8 mouse cellular contexts compared by ENCODE assay signal in genomic region chr6:147091136-147092120, GRCm38 (mm10). TPM values are rescaled to one million over a fixed set of nuclear protein-coding genes. Genes with fewer than 3 reads are reported as not detected.
DNase-seq lines count a peak whose midpoint lies in the region; ATAC-seq and TF ChIP-seq lines count a peak whose summit lies in the region.

Klhl42 (plus strand) TSS chr6:147091379.

- peak within 1 kb of the TSS; percentile 91 for H3K27ac ChIP-seq in gastrocnemius, adult 2 months
- H3K27ac ChIP-seq in hindbrain, embryonic 16.5 days (ENCODE audit: low read depth, low read length), result peak within 1 kb of the TSS; percentile 91

- H3K4me3 ChIP-seq in gastrocnemius, adult 2 months, result peak within 1 kb of the TSS; percentile 96
- H3K4me3 ChIP-seq in hindbrain, embryonic 16.5 days (ENCODE audit: low read length), result peak within 1 kb of the TSS; percentile 65

- no peaks in the 10 kb centered on the region for H3K9me3 ChIP-seq in hindbrain, embryonic 16.5 days (ENCODE audit: control insufficient read depth, low read length)

- H3K4me2 ChIP-seq in hindbrain, embryonic 16.5 days (ENCODE audit: low read length), result peak within 1 kb of the TSS; percentile 89

- H3K9ac ChIP-seq in hindbrain, embryonic 16.5 days (ENCODE audit: low read depth, low read length), result peak within 1 kb of the TSS; percentile 94

- peak; percentile 92 for ATAC-seq in hindbrain, embryonic 16.5 days

- peak; percentile 76 for DNase-seq in R1 (ENCODE audit: low read depth, low spot score)
- peak; percentile 77 to 86 for DNase-seq in cerebellum, postnatal 14 days
- DNase-seq in gastrocnemius, adult 2 months, result peak; percentile 86
- DNase-seq in left cerebral cortex, adult 18-20 months (ENCODE audit: low spot score in 2 of 2), result peak; percentile 59 to 82
- peak; percentile 84 to 89 for DNase-seq in lung, postnatal 4 days
- DNase-seq in retina, postnatal 7 days (ENCODE audit: low read depth, low spot score), result peak; percentile 42
- DNase-seq in urinary bladder, adult 2 months (ENCODE audit: low spot score), result peak; percentile 80

- under 1% methylated on average over 98 of the region's 99 CpGs for WGBS in hindbrain, embryonic 16.5 days

- no peaks in the 10 kb centered on the region for H3K27me3 ChIP-seq in hindbrain, embryonic 16.5 days (replicated peaks; ENCODE audit: control insufficient read depth, insufficient read depth, low read length)

- no peak for TF ChIP-seq CTCF in gastrocnemius, adult 2 months (IDR thresholded peaks at IDR 0.05)

- intact Hi-C loops in gastrocnemius, adult 2 months (cut with DNase I), result loop anchor here (10.0 kb wide), 1 partner anchor 257 kb away; no protein-coding TSS in a partner anchor

- peaks cover 2% of the 10 kb centered on the region; the same call in 1 of the 2 replicates for H3K36me3 ChIP-seq in hindbrain, embryonic 16.5 days (ENCODE audit: control insufficient read depth, insufficient read depth, low read length)

- peaks cover 35% of the 10 kb centered on the region for H3K4me1 ChIP-seq in hindbrain, embryonic 16.5 days (ENCODE audit: control insufficient read depth, insufficient read depth, low read depth, low read length)

RNA-seq across cellular contexts. Expression of gene Klhl42, which starts in this region (rescaled TPM):
- 1 to 10 TPM; 1.7 to 2.2 TPM for total RNA-seq in gastrocnemius, adult 2 months (2021)
- 6.3 and 8.2 TPM in 2 replicates for polyA plus RNA-seq in hindbrain, embryonic 16.5 days (2015; fragmentation: Nextera tagmentation; extraction: Ambion mirVana)
- 10 to 100 TPM; 22.0 to 22.1 TPM for total RNA-seq in left cerebral cortex, adult 18-20 months (2021)
- 18.4 and 21.9 TPM in 2 replicates for polyA plus RNA-seq in urinary bladder, adult 2 months (2012; rRNA removed)

Comparison
In these comparisons a context has a peak if more than half of its experiments do, and no peak if none do; other contexts are left out.
1. Peak in every context shown above with its lines: DNase-seq, ATAC-seq, H3K4me3 ChIP-seq and H3K27ac ChIP-seq.
2. RNA of gene Klhl42 (total RNA-seq): 22.0 to 22.1 TPM in left cerebral cortex, adult 18-20 months; 1.7 to 2.2 TPM in gastrocnemius, adult 2 months; every median in the first group is over 4 times any median in the second.